Mouse (Mus musculus): ENCODE measurements around the gene Slc22a13.

GRCm38 (mm10) chr9:119247996-119248395 is 39.1 kb upstream of the Slc22a13 start:
- TF ChIP-seq CTCF (IDR thresholded peaks at IDR 0.05; ENCODE audit: low read depth) (no peak), EP300 (IDR thresholded peaks at IDR 0.05; ENCODE audit: low read depth) (no peak)

All from heart, postnatal 0 days (tissue).